Mouse (Mus musculus): Measurements from ENCODE around the gene Fam181a.

- TF ChIP-seq CTCF (IDR thresholded peaks at IDR 0.05; ENCODE audit: insufficient read depth, low read depth, low read length): no peak
- TF ChIP-seq POLR2A (IDR thresholded peaks at IDR 0.05; ENCODE audit: insufficient read depth, low read depth, low read length): no peak
These were observed 36.6 kb downstream of the Fam181a start for GRCm38 (mm10) chr12:103347406-103347805.
